Mouse (Mus musculus) embryonic facial prominence, embryonic 13.5 days (tissue): ENCODE results near the gene Lrrc59. TPM values are rescaled to one million over a fixed set of nuclear protein-coding genes. Genes with fewer than 3 reads are reported as not detected.

Experiments
- ATAC-seq: fragments of 200-750 bp; cut with Nextera tagmentation; 2 replicates; pipeline ENCODE4 v1.8.0; 2017; ENCODE audit warnings: low read depth; ENCODE audit not compliant: insufficient number of reproducible peaks, insufficient read depth, low FRiP score, low TSS enrichment
- H3K27ac ChIP-seq: fragments of 300-500 bp; sonication (generic); 2 replicates; pipeline ENCODE4 v1.5.1; 2015; ENCODE audit warnings: moderate library complexity, mild to moderate bottlenecking, inconsistent platforms
- H3K27me3 ChIP-seq: fragments of 300-500 bp; sonication (generic); 2 replicates; pipeline ENCODE4 v1.6.1; 2015; ENCODE audit warnings: mild to moderate bottlenecking, inconsistent platforms
- H3K36me3 ChIP-seq: fragments of 300-500 bp; sonication (generic); 2 replicates; pipeline ENCODE4 v1.6.1; 2015; ENCODE audit warnings: mild to moderate bottlenecking, inconsistent platforms
- H3K4me1 ChIP-seq: fragments of 300-500 bp; sonication (generic); 2 replicates; pipeline ENCODE4 v1.6.1; 2015; ENCODE audit warnings: inconsistent platforms
- H3K4me2 ChIP-seq: fragments of 300-500 bp; sonication (generic); 2 replicates; pipeline ENCODE4 v1.6.1; 2015; ENCODE audit warnings: moderate library complexity, mild to moderate bottlenecking, inconsistent platforms
- H3K4me3 ChIP-seq: fragments of 300-500 bp; sonication (generic); 2 replicates; pipeline ENCODE4 v1.5.1; 2015; ENCODE audit warnings: mild to moderate bottlenecking, inconsistent platforms
- H3K9ac ChIP-seq: fragments of 300-500 bp; sonication (generic); 2 replicates; pipeline ENCODE4 v1.6.1; 2015; ENCODE audit warnings: mild to moderate bottlenecking, inconsistent platforms
- H3K9me3 ChIP-seq: fragments of 300-500 bp; sonication (generic); 2 replicates; pipeline ENCODE4 v1.6.1; 2016; ENCODE audit warnings: inconsistent platforms
- WGBS: fragments of 180-500 bp; shearing (Covaris S2); methylation state at CpG from one replicate; pipeline ENCODE4 v1.1.7; 2015; ENCODE audit warnings: mixed read lengths; 5-methylcytosine and 5-hydroxymethylcytosine counted together
- polyA plus RNA-seq: library from polyadenylated mRNA; unstranded; fragments of >200 nt; fragmentation: Nextera tagmentation; extraction: Ambion mirVana; gene quantifications from 2 replicates; pipeline ENCODE4 v1.2.1, GENCODE M21; 2015

Lrrc59 gene
- polyA plus RNA-seq: 205 and 211 TPM in 2 replicates

- H3K9ac ChIP-seq: peak within 1 kb of the TSS; percentile 93
- WGBS: 4% methylated on average over 41 of the region's 41 CpGs
- no peaks in the 10 kb centered on the region for H3K9me3 ChIP-seq
- H3K36me3 ChIP-seq: peaks cover 26% of the 10 kb centered on the region
- H3K4me3 ChIP-seq: peak within 1 kb of the TSS; percentile 97
- H3K27me3 ChIP-seq: no peaks in the 10 kb centered on the region
- peak; percentile 92 for ATAC-seq
- peaks cover 13% of the 10 kb centered on the region for H3K4me1 ChIP-seq
- H3K4me2 ChIP-seq: peak within 1 kb of the TSS; percentile 90
- H3K27ac ChIP-seq: peak within 1 kb of the TSS; percentile 78
Measured at GRCm38 (mm10) chr11:94629199-94629883, at the start of gene Lrrc59. Lrrc59 (plus strand) TSS chr11:94629767.

- H3K27ac ChIP-seq: no peak overlapping the region
Measured at GRCm38 (mm10) chr11:94580111-94580740, 49.3 kb upstream of the Lrrc59 start.

GRCm38 (mm10) chr11:94585091-94585490, 44.5 kb upstream of the Lrrc59 start:
- H3K36me3 ChIP-seq: 0 out of 2 replicates have a peak, but pooled peaks cover 7% of the 10 kb centered on the region
- no peaks in the 10 kb centered on the region for H3K4me1 ChIP-seq
- no peak overlapping the region for H3K4me3 ChIP-seq
- 93% methylated on average over 9 of the region's 9 CpGs for WGBS
- H3K27ac ChIP-seq: no peak overlapping the region
- no peak overlapping the region for H3K9ac ChIP-seq
- no peak for ATAC-seq
- H3K4me2 ChIP-seq: no peak overlapping the region
- no peaks in the 10 kb centered on the region for H3K27me3 ChIP-seq
- H3K9me3 ChIP-seq: no peaks in the 10 kb centered on the region

More at GRCm38 (mm10) chr11:94580111-94580740, 49.3 kb upstream of the Lrrc59 start:
- Histone ChIP-seq H3K4me2 (no peak overlapping the region), H3K9me3 (no peaks in the 10 kb centered on the region), H3K27me3 (no peaks in the 10 kb centered on the region), H3K9ac (no peak overlapping the region), H3K4me1 (0 out of 2 replicates have a peak, but pooled peaks cover 3% of the 10 kb centered on the region), H3K36me3 (0 out of 2 replicates have a peak, but pooled peaks cover 6% of the 10 kb centered on the region), H3K4me3 (no peak overlapping the region)
- 94% methylated on average over 5 of the region's 5 CpGs for WGBS
- ATAC-seq: no peak

GRCm38 (mm10) chr11:94587511-94587910, 42.1 kb upstream of the Lrrc59 start:
- H3K4me2 ChIP-seq: no peak overlapping the region
- no peak overlapping the region for H3K9ac ChIP-seq
- ATAC-seq: no peak
- H3K4me3 ChIP-seq: no peak overlapping the region
- no peaks in the 10 kb centered on the region for H3K27me3 ChIP-seq
- peaks cover 14% of the 10 kb centered on the region for H3K4me1 ChIP-seq
- WGBS: 73% methylated on average over 6 of the region's 6 CpGs
- H3K9me3 ChIP-seq: no peaks in the 10 kb centered on the region
- H3K27ac ChIP-seq: no peak overlapping the region
- H3K36me3 ChIP-seq: 0 out of 2 replicates have a peak, but pooled peaks cover 7% of the 10 kb centered on the region

GRCm38 (mm10) chr11:94596311-94596852, 33.2 kb upstream of the Lrrc59 start:
- WGBS: 70% methylated on average over 7 of the region's 7 CpGs

GRCm38 (mm10) chr11:94597319-94597718, 32.2 kb upstream of the Lrrc59 start:
- Histone ChIP-seq H3K27me3 (no peaks in the 10 kb centered on the region), H3K4me1 (peaks cover 16% of the 10 kb centered on the region), H3K36me3 (peaks cover 10% of the 10 kb centered on the region; the same call in 1 of the 2 replicates), H3K4me3 (no peak overlapping the region), H3K4me2 (no peak overlapping the region), H3K9ac (no peak overlapping the region), H3K27ac (no peak overlapping the region), H3K9me3 (no peaks in the 10 kb centered on the region)
- 89% methylated on average over 4 of the region's 4 CpGs for WGBS
- ATAC-seq: no peak

More at GRCm38 (mm10) chr11:94596311-94596852, 33.2 kb upstream of the Lrrc59 start:
- H3K4me1 ChIP-seq: peaks cover 17% of the 10 kb centered on the region
- H3K27me3 ChIP-seq: no peaks in the 10 kb centered on the region
- H3K4me3 ChIP-seq: no peak overlapping the region
- no peak for ATAC-seq
- H3K9ac ChIP-seq: no peak overlapping the region
- H3K9me3 ChIP-seq: no peaks in the 10 kb centered on the region
- no peak overlapping the region for H3K4me2 ChIP-seq
- H3K27ac ChIP-seq: no peak overlapping the region
- peaks cover 10% of the 10 kb centered on the region; the same call in 1 of the 2 replicates for H3K36me3 ChIP-seq

- no peak for ATAC-seq
- no peak overlapping the region for H3K4me2 ChIP-seq
- H3K27me3 ChIP-seq: no peaks in the 10 kb centered on the region
- 56% methylated on average over 6 of the region's 6 CpGs for WGBS
- H3K27ac ChIP-seq: no peak overlapping the region
- H3K36me3 ChIP-seq: peaks cover 10% of the 10 kb centered on the region; the same call in 1 of the 2 replicates
- H3K4me1 ChIP-seq: peaks cover 18% of the 10 kb centered on the region
- H3K4me3 ChIP-seq: no peak overlapping the region
- H3K9ac ChIP-seq: no peak overlapping the region
- H3K9me3 ChIP-seq: no peaks in the 10 kb centered on the region
Measured at GRCm38 (mm10) chr11:94598437-94599120, 31.0 kb upstream of the Lrrc59 start.

GRCm38 (mm10) chr11:94600447-94600846, 29.1 kb upstream of the Lrrc59 start:
- Histone ChIP-seq H3K36me3 (peaks cover 6% of the 10 kb centered on the region; the same call in 1 of the 2 replicates), H3K4me1 (peaks cover 18% of the 10 kb centered on the region), H3K9ac (no peak overlapping the region), H3K4me2 (peak overlapping the region; percentile 77), H3K27ac (no peak overlapping the region), H3K9me3 (no peaks in the 10 kb centered on the region), H3K4me3 (peak overlapping the region; percentile 64), H3K27me3 (no peaks in the 10 kb centered on the region)
- 91% methylated on average over 7 of the region's 7 CpGs for WGBS
- no peak for ATAC-seq

GRCm38 (mm10) chr11:94601321-94602281, 28.0 kb upstream of the Lrrc59 start, which contains the start of gene Acsf2:
Acsf2 (minus strand) TSS chr11:94601871.
- no peaks in the 10 kb centered on the region for H3K27me3 ChIP-seq
- 2% methylated on average over 49 of the region's 52 CpGs for WGBS
- peaks cover 1% of the 10 kb centered on the region; the same call in 1 of the 2 replicates for H3K36me3 ChIP-seq
- H3K9ac ChIP-seq: peak within 1 kb of the TSS; percentile 79
- no peaks in the 10 kb centered on the region for H3K9me3 ChIP-seq
- peaks cover 18% of the 10 kb centered on the region for H3K4me1 ChIP-seq
- ATAC-seq: peak; percentile 78
- peak within 1 kb of the TSS; percentile 69 for H3K27ac ChIP-seq
- H3K4me3 ChIP-seq: peak within 1 kb of the TSS; percentile 64
- H3K4me2 ChIP-seq: peak within 1 kb of the TSS; percentile 77

GRCm38 (mm10) chr11:94602356-94602955, 27.1 kb upstream of the Lrrc59 start:
- ATAC-seq: no peak
- Histone ChIP-seq H3K9ac (peak overlapping the region; percentile 79), H3K9me3 (no peaks in the 10 kb centered on the region), H3K4me2 (peak overlapping the region; percentile 77), H3K27ac (peak overlapping the region; percentile 69), H3K27me3 (no peaks in the 10 kb centered on the region), H3K36me3 (no peaks in the 10 kb centered on the region), H3K4me3 (peak overlapping the region; percentile 64), H3K4me1 (peaks cover 18% of the 10 kb centered on the region)
- 68% methylated on average over 11 of the region's 11 CpGs for WGBS
